Mouse (Mus musculus) CD4-positive, CD25-positive, alpha-beta regulatory T cell, adult 4 months (primary cell): ENCODE results near the gene Lao1. TPM values are rescaled to one million over a fixed set of nuclear protein-coding genes. Genes with fewer than 3 reads are reported as not detected.

Experiments used
- ATAC-seq: one replicate; pipeline ENCODE4 v1.8.0; 2017
- polyA plus RNA-seq, 2 experiments: library from polyadenylated mRNA; unstranded; fragments of 100-300 nt; shearing (Covaris generic); gene quantifications; one replicate each; pipeline ENCODE4 v1.2.1; 2017

The Lao1 gene
- polyA plus RNA-seq, 2 experiments from 2014 or later = not detected

- no peak for ATAC-seq
These were observed 54.2 kb downstream of the Lao1 start for GRCm38 (mm10) chr4:119015557-119015956.

GRCm38 (mm10) chr4:119017078-119017477, 55.7 kb downstream of the Lao1 start:
- ATAC-seq = no peak

Other genes starting within 250 kb of the Lao1 start
- gene Olfr1340, start 241.4 kb upstream of the Lao1 start, polyA plus RNA-seq = not detected
- gene Olfr1339, start 229.4 kb upstream of the Lao1 start, polyA plus RNA-seq = not detected
- gene Olfr1338, start 202.8 kb upstream of the Lao1 start, polyA plus RNA-seq = not detected
- gene Olfr1337, start 179.0 kb upstream of the Lao1 start, polyA plus RNA-seq = not detected
- not detected for gene Olfr1335, start 151.6 kb upstream of the Lao1 start, polyA plus RNA-seq
- not detected for gene Olfr1333, start 125.3 kb upstream of the Lao1 start, polyA plus RNA-seq
- gene Olfr1331, start 96.9 kb upstream of the Lao1 start, polyA plus RNA-seq = not detected
- gene Olfr1330, start 73.0 kb upstream of the Lao1 start, polyA plus RNA-seq = under 1 TPM in 1 of 2 experiments, not detected in 1; 0.20 TPM
- gene Olfr1329, start 44.1 kb upstream of the Lao1 start, polyA plus RNA-seq = not detected
- gene Olfr1328, start 23.0 kb upstream of the Lao1 start, polyA plus RNA-seq = not detected
- 10 to 100 TPM; 33.8 to 49.9 TPM for gene Slc2a1, start 147.1 kb downstream of the Lao1 start, polyA plus RNA-seq
- gene Zfp691, start 212.6 kb downstream of the Lao1 start, polyA plus RNA-seq = 1 to 10 TPM; 3.5 to 4.8 TPM
- not detected for gene Ermap, start 228.4 kb downstream of the Lao1 start, polyA plus RNA-seq
- gene Svbp, start 233.7 kb downstream of the Lao1 start, polyA plus RNA-seq = 10 to 100 TPM; 53.0 to 54.8 TPM